Mouse (Mus musculus) urinary bladder, postnatal 14 days (tissue): Measurements from ENCODE around the gene Nlrp4a.
"Not testable (repeated sequence)": the region's sequence is repeated elsewhere in the genome, so short reads cannot be mapped to it uniquely, and the experiment has no call there.

Experiments used
- DNase-seq: peaks from one replicate; pipeline ENCODE4 v3.0.0; 2021; ENCODE audit warnings: low spot score

The Nlrp4a gene

DNA sequence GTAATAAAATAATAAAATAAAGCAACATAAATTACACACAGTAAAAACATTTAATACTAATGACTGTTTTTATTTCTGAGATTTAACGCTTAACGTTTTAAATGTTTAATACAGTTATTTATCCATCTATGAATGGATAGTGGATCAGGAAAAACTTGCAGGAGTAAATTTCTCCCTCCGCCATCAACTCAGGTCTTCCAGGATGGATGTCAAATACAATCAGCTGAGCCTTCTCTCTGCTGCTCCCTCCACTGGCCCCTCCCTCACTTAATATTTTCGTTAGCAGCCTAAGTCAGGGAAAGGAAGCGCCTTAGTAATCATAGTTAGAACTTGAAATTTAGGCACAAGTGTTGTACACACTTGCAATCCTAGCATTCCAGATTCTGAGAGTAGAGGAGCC, at the start of gene Nlrp4a:
Nlrp4a (plus strand) TSS at position 301 of the 400 bp plus-strand sequence.
- no peak for DNase-seq

DNA sequence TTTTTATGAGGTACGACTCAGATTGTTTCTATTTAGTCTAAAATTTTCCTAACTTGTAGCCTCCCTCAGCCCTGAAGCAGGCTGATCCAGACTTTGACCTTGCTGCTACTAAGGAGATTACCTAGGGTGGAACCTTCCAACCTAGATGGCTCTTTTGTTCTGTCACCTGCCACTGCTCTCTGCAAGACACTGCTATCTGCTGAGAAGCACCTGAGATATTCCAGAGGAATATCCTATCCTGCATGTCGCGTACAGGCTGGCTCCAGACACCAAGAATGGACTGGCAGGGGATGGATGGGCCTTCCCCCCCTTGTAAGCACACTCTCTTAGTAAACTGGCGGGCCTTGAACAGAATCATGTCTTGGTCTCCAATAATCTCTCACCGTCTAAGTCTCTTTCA, 48.2 kb upstream of the Nlrp4a start:
- DNase-seq = not testable (repeated sequence)

DNA sequence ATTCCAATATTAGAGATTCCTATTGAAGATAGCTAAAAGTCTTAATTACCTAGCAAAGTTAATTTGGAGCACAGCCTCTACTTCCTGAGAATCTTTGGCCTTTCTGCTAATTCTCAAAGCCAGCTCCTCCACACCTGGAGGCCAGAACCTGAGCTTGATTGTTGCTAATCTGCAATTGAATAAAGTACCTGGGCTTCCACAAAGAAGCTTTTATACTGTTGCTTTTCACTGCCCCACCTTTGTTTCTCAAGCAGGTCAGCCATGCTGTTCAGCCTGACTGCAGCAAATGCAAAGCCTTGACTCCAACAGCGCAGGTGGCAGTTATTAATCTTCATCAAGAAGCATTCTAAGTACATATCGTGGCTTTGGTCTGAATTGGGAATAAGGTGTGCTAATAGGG, 43.8 kb upstream of the Nlrp4a start:
- DNase-seq = not testable (repeated sequence)

DNA sequence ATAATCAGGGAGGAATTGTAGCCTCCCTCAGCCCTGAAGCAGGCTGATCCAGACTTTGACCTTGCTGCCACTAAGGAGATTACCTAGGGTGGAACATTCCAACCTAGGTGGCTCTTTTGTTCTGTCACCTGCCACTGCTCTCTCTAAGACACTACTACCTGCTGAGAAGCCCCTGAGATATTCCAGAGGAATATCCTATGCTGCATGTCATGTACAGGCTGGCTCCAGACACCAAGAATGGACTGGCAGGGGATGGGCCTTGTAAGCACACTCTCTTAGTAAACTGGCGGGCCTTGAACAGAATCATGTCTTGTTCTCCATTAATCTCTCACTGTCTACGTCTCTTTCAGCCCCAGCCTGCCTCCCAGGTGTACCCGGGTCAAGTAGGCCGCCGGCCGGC, 43.1 kb upstream of the Nlrp4a start:
- DNase-seq = not testable (repeated sequence)

DNA sequence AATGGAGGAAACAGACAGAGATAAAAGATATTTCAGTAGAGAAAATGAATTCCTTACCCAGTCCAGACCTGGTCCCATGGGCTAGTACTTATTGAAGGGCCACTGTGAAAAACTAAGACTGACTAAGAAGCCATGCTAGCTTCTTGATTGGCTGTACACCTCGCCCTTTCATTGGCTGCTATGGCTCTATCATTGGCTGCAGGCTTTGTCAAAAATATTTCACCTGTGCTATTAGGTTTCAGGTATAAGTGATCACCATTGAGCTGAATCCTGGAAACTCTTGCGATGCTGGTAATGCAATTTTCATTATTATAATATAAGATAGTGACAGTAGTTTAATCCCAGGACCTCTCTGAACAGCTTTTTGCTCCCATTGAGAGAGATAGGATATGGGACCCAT, 31.3 kb upstream of the Nlrp4a start, which contains the start of gene Nlrp9c:
Nlrp9c (minus strand) TSS at position 101 of the 400 bp plus-strand sequence.
- DNase-seq = not testable (repeated sequence)

DNA sequence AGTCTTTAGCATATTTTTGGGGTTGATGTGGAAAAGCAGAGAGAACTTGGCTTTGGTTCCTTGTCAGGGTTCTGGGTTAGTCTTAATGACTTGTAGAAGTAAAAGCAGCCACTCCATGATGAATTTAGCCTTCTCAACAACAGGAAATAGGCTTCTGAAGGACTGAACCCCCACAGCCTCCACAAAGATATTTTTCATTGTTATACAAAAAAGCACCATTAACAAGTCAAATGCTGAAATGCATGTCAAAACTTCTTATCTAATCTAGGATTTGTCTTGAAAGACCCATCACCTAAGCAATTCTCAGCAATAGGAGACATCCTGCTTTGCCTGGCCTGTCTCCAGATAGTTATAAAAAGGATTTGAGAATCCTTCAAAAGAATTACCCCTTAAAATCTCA, 41.8 kb downstream of the Nlrp4a start:
- DNase-seq = no peak

DNA sequence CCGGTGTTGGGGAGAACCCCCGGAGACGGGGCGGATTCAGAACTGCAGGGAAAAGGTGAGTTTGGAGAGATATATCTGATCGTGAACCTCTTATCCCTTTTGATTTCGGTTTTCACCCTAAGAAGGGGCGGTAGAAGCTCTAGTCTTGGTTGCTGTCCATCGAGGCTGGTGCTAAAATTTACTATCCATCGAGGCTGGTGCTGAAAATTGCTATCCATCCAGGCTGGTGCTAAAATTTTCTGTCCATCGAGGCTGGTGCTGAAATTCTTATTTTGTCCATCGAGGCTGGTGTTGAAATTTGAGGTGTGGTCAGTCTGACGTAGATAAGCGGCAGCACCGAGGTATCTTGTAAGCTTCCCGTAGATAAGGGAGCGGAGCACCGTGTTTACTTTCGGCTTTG, 54.6 kb downstream of the Nlrp4a start:
- not testable (repeated sequence) for DNase-seq
